Mouse (Mus musculus): ENCODE measurements at regions not wholly inside any gene's neighbourhood (a gene's known extent, or its start where the extent isn't known, plus 50 kb on each side); places are given as distances from the start of the nearest gene placed in this dataset.

DNA sequence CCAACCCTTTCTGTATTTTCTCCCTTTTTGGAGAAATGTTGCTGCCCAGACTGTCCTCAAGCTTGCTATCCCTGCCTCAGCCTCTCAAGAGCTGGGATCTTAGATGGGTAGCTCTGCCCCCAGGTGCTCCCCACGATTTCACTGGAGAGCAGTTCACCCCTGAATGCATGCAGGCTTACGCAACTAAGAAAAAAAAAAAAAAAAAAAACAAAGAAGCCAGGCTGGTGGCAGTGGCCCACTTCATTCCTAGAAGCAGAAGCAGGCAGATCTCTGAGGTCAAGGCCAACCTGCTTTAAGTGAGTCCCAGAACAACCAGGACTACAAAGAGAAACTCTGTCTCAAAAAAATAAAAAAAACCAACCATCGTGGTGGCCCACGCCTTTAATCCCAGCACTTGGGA, 51.2 kb upstream of the Fbxo11 start:
- DNase-seq (ENCODE audit: low spot score), result no peak

DNA sequence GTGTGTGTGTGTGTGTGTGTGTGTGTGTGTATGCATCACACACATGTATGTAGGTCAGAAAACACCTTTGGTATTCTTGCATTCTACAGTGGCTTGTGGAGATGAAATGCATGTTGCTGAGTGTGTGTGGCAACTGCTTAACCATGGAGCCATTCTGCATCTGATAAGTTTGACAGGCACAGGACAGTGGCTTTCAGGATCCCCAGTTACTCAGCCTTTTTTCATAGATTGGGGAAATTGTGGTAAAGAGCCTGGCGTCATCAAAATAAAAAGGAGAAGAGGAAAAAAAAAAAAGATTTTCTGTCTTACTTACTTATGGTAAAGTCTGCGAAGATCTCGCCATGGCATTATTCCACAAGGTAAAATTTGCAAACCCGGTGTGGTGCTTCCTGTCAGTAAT, 53.6 kb upstream of the Fbxo11 start:
- no peak for DNase-seq (ENCODE audit: low spot score)

DNA sequence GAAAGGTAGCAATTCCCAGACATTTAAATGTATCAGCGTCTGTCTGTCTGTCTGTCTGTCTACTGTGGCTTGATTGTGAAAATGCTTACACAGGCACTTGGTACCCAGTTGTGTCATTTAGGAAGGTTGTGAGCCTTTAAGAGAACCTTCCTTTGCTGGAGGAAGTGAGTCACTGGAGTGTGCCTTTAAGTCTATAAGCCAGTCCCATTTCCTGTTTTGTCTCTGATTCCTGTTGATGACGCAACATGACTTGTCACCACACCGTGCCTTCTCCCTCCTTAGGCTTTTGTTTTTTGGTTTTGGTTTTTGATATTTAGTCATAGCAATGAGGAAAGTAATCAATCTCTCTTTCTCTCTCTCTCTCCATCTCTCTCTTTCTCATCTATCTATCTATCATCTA, 58.6 kb upstream of the Fbxo11 start:
- DNase-seq (ENCODE audit: low spot score), result no peak

DNA sequence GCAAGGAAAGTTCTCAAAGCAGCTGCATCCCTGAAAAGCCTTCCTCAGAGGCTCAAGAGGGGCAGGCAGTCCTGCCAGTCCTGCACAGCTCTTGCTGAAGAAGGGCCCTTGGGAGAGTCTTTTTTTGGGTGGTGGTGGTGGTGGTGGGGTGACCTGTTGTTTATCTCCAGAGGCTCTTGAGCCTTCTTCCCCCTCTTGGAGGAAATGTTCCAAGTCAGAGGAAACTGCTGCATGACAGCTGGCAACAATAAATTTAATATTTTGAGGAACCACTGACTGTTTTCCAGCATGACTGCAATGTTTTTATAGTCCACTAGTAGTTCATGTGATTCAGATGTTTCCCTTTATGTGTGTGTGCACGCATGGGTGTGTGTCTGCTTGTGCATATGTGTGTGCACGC, 62.0 kb upstream of the Fbxo11 start:
- DNase-seq (ENCODE audit: low spot score), result no peak

DNA sequence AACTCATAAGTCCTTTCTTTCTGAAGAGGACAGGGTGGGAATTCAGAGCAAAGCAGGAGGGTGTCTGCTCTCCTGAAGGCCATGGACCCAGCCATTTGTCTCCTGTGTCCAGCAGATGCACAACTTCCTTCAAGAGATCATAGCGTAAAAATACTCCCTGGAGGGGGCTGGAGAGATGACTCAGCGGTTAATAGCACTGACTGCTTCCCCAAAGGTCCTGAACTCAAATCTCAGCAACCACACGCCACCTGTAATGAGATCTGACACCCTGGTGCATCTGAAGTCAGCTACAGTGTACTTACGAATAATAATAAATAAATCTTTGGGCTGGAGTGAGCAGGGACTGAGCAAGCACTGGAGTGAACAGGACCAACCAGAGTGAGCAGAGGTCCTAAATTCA, 66.2 kb upstream of the Fbxo11 start:
- DNase-seq (ENCODE audit: low spot score), result no peak

DNA sequence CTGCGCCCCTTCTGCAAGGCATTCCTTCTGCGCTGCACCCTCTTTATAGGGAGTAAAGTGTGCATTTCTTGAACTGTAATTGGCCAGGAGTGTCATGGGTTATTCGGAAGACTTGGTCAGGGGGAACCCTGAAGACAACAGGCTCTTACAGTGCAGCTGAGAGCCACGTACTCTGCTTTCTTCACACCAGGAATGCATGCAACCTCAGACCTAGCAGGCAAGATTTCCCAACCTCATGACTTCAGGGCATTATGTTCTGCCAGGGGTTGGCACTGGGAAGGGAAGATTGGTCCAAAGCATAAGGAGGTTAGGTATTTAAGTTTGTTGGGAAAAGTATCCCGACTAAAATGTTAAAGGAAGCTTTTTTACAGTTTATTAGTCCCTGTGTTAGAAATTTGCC, 66.9 kb upstream of the Fbxo11 start:
- DNase-seq (ENCODE audit: low spot score), result no peak

DNA sequence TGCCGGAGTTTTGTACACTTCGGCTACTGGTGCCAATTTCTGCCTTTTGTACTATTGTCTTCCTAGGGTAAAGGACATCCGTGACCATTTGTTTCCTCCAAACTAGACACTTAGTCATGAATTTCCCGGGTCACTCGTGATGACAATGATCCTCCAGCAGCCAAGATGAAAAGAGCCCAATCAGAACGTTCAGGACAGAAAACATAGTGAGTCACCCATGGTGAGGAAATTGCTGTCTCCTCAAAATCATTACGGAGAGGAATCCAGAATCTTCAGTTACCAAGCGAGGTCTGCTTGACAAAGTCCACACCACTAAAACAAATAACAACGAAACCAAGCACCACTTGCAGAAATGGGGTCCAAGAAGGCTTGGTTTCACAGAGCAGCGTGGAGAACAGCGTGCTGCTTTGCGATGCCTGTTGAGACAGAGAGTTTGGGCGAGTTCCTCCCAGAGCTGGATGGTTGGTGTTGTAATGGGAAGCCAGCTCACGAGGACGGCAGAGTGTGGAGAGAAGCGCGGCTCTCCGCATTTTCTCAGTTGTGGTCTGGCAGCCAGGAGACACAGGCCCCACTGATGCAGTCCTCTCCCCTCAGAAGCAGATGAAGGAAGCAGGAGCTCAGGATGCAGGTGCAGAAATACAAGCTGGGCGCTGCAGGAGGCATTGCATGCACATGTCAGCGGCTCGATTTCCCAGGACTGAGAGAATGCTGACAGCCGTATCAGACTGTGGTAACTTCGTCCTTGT, 67.7 kb upstream of the Fbxo11 start:
- no peak for DNase-seq (ENCODE audit: low spot score)

DNA sequence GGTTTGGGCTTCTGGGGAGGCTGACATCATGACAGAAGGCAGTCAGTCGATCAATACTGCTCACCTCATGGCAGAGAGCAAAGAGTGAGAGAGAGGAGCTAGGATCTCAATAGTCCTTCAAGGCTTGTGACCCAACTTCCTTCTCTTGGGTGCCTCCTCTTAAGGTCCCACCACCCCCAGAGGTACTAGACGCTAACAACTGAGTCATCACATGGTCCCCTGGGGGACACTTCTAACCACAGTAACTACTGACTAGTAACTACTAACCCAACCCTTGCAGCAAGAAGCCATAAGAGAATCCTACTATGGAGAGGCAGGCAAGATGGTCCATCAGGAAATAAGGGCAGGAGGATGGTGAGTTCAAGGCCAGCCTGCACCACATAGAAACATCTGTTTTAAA, 69.5 kb upstream of the Fbxo11 start:
- DNase-seq (ENCODE audit: low spot score), result no peak

DNA sequence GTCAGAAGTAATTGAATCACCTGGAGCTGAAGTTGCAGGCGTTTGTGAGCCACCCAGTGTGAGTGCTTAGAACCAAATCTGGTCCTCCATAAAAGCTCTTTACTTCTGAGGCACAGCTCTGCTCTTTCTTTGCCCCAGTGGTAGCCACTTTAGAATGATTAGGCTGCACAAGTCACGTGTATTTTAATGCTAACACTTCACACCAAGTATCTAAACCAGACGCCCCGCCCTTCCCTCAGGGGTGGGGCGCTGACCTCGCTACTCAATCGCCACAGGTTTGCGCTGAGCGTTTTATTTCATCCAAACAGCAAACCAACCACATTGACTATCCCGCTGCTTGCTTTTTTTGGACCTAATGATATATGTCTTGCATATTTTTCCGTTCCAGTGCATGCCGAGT, 76.4 kb upstream of the Fbxo11 start:
- no peak for DNase-seq (ENCODE audit: low spot score)

DNA sequence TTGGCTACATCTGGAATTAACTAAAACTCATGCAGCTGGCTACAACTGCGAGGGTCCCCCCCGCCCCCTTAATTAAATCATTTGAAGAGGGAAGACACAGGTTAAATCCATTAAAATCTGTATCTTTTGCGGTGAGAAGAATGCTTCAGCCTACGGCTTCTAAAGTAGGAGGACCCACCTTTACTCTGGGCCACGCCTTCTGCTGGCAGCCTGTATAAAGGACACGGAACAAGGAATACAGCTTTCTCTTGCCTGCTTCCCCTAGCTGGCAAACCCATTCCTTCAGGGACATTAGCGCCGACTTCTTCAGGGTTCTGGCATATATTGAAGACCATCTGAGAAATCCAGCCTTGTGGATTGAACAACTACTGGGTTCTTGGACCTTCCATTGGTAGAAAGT, 76.9 kb upstream of the Fbxo11 start:
- no peak for DNase-seq (ENCODE audit: low spot score)

DNA sequence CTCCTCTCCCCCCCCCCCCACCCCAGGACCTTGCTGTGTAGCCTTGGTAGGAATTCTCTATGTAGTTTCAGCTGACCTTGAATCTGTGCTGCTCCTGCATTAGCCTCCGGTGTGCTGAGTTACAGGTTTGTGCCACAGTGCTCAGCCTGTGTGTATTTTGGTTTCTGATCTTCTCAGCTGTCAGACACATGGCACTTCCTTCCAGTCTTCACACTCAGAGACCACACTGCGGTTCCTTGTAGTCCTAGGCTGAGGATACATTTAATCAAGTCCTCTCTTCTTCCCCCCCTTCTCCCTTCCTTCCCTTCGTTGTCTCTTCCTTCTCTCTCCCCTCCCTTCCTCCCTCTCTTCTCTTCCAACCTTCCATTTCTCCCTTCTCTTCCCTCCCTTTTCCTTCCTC, 77.7 kb upstream of the Fbxo11 start:
- no peak for DNase-seq (ENCODE audit: low spot score)

DNA sequence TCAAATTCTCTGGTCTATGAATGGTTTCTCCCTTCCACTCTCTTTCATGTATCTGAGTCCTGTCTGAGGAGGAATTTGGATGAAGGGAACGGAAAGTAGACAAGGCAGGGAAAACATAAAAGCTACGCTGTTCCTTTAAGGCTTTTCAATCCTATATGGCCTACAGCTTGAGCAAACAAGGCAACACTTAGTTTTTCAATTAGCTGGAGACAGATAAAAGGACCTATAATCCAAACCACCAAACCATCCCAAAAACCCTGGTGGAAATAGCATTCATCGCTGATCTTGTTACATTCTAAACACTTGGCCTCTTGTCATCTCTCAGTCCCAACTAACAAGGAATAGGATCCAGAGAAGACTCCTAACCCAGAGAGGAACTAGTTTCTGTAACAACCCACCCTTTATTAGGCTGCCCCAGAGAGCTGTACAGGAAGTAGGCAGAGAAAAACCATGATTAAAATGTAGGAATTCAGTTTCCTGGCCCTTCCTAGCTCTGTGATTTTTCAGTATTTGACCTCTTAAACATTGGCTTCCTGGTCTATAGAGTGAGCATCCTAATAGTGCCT, 78.4 kb upstream of the Fbxo11 start:
- DNase-seq (ENCODE audit: low spot score), result no peak

DNA sequence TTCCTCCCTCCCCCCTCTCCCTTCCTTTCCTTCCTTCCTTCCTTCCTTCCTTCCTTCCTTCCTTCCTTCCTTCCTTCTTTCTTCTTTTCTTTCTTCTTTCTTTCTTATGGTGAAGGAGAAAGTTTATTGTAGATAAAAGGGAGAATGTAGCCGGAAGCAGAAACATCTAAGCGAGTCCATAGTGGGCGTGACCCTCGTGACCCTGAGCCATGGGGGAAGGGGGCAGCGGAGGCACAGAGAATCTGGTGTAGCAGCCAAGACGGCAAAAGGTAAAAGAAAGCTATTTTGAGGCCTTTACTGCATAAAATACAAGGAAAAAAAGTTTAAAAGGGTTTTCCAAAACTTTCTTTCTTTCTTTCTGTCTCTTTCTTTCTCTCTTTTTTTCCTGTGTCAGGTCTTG, 93.5 kb upstream of the Fbxo11 start:
- DNase-seq (ENCODE audit: low spot score), result no peak

DNA sequence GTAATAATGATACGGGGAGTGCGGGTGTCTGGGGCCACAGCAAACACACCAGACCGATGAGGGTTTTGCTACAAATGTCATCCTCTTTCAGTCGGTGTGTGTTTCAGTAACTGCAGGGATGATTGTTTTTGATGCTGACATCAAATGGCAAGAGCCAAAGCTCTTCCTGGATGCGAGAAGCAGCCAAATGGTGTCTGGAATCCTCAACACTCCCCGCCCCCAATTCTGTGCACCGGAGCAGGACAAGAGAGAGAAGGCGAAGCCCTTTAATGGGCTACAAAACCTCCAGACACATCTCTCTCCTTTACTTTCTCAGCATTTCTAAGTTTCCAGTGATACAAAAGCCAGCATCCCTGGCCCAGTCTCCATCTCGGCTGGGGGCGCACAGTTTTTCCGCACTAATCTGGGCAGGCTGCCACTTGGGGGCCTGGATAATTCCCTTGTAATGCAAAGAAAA, 94.1 kb upstream of the Fbxo11 start:
- no peak for DNase-seq (ENCODE audit: low spot score)

DNA sequence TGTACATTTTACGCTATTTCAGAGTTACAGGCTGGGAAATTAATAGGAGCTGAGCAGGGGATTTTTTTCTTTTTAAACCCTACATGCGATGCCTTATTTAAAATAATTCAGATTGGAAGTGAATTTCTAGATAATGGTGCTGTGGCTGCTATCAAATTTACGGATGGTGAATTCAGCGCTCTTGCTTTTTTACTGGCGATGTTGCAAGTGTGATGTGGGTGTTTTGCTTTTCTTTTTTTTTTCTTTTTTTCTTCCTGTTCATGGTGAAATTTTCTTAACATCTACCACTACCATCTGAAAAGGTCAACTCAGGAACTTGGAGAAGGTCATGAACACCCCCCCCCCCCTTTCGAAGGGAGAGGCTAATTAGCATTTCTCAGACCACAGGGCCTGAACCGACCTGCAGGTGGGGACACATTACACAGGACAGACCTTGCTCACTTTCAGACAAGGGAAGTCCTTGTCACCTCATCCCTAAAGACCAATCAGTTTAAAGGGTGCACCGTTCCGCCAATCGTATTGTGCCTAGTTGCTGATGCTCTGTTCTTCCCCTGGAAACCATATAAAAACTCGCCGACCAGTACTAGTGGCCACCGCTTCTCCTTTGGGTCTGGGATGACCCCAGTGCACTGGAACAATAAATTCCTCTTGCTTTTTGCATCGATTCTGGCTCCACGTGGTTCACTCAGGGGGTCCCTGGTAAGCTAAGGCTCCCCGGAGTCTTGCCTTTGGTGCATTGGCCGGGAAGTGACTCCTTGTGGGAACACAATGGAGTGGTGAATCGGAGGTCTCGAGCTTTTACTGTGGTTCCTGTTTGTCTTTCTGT, 95.0 kb upstream of the Fbxo11 start:
- no peak for DNase-seq (ENCODE audit: low spot score)

DNA sequence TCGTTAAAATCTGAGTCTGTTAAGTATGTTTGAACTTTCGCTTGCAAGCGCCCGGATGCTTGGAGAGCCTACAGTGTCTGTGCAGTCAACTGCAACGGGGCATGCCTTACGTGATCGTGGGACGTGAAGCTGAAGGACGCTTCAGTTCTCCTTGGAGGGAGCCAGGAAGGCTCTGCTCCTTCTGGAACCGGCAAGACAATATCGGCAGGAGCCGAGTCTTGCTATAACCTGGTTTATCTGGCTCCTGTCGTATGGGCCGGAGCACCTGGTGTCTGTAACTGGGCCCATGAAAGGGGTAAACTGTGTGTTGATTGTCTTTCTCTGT, 95.5 kb upstream of the Fbxo11 start:
- no peak for DNase-seq (ENCODE audit: low spot score)

DNA sequence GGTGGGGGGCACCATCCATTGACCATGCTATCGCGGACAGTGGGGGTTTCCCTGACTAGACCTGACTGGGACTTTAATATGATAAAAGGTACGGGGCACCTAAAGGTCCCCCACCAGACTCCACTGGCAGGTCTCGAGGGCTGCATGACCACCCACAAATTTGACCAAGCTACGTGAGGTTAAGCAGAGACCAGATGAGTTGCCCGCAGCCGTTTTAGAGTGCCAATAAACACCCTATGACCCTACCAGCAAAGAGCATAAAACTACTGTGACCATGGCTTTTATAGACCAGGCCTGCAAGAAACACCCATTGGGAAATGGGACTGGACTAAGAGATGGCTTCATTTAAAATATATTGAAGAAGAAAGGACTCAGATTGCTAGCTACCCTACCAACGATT, 96.7 kb upstream of the Fbxo11 start:
- no peak for DNase-seq (ENCODE audit: low spot score)

DNA sequence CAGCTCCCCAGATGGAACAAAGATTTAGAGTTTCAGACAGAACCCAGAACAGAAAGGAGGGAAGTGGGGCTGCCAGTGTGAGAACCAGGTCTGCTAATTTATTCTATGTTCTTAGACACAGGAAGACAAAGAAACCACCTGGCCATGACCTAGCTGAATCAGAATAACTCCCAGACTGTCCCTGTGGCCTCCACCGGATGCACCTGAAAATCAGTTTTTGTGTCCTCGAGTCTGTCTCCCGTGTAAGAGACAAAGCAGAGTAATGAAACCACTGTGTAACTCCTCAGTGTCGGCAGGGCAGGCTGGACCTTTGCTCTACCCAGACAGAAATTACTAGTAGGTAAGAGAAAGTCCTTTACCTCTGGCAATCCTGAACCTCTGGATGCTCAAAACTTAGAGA, 99.7 kb upstream of the Fbxo11 start:
- no peak for DNase-seq (ENCODE audit: low spot score)

DNA sequence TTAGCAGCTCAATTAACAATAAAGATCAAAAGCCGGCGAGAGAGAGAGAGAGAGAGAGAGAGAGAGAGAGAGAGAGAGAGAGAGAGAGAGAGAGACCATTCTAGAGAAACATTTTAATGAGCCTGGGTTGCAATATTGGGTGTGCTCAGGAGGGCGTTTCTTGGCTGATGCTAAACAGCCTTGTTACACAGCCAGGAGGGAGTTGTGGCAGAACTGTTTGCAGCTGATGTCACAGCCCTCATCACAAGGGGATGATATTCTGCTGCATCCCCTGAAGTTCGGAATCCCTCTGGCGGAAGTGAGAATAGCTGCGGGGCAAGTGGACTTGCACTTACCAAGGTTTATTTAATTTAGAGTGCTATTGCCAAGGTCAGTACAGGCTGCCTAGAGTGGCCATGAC, 100.7 kb upstream of the Fbxo11 start:
- DNase-seq (ENCODE audit: low spot score), result no peak

DNA sequence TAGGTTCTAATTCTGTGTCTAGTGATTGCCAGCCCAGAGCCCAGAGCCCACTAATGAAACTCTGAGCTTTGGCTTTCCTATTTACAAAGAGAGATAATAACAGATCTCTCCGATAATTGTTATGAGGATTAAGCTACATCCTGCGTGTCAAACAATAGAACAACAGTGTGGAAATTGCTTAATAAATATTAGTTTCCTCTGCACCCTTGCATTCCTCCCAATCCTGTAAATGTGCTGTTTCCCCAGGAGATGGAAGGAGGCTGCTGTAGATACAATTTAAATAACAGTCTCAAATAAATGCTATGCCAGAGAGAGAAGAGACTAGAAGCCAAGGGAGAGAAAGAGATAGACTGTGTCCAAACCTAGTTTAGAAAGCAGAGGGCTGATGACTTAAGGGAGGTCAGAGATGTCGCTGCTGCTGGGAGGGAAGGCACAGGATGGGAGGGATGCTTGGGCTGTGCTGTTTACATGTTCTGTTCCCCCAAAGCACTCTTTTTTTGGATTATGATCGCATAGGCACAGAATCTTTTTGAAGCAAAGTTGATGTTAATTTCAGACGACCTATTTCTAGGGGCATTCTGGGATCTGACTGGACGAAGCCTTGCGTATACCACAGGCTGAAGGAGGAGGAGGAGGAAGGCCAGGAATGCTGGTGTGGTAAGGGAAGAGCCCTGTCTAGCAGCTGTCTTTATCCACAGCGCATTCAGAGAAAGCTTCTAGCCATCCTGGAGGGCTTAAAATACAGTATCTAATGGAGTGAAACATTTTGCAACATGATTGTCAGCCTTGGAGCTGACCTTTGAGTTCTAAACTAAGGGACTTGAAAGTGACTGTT, 103.4 kb upstream of the Fbxo11 start:
- no peak for DNase-seq (ENCODE audit: low spot score)

DNA sequence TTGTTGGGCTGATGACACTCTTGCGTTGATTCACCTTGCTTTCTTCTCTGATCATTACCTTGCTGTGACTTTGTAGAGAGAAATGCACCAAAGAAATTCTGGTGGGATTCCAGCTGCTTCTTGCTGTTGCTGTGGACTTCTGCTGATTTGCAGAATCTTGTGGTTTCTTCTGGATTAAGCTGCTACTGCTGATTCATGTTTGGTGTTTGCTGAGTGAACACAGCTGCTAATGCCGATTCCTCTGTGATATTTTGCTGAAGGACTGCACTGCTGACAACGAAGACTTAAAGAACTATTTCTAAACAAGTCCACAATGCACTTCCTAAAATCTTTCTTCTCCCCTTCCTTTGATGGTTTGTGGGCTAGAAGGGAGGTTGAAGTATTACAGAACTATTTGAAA, 106.5 kb upstream of the Fbxo11 start:
- DNase-seq (ENCODE audit: low spot score), result no peak

DNA sequence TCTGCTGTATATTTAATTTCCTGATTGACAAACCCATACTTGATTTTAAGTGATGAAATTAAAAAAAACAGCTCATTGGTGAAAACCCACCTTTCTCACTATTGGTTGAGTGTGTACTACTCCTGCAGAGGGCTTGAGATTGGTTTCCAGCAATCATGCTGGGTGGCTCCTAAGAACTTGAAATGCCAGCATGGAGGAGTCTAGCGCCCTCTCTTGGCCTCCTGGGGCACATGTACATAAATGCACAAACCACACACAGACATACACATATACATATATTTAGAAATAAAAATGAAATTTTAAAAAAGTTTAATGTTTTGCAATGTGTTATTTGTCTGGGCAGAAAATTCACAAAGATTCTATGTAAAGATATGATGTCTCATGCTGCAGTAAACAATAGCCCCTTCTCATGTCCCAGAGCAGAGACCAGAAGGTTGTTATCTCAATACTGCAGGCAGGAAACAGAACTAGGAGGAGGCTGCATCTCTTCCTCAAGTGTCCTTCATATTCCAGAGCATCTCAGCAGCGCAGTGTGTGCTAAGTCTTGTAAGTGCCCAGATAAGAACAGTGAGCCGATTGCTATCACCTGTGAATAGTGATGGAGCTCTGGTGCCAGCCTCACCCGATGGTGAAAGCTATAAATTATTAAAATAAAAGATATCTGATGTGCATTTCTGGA, 108.4 kb upstream of the Fbxo11 start:
- no peak for DNase-seq (ENCODE audit: low spot score)
